Mouse (Mus musculus) brain, embryonic 18.5 days (tissue): Measurements from ENCODE around the gene Spsb3.

Source experiments
- DNase-seq: peaks from one replicate; pipeline ENCODE4 v3.0.0-alpha.2; 2012; ENCODE audit warnings: low read depth, low spot score

Gene Spsb3

GRCm38 (mm10) chr17:24874405-24874745 lies 12.1 kb upstream of the Spsb3 start:
- no peak for DNase-seq

GRCm38 (mm10) chr17:24874989-24875388 lies 11.5 kb upstream of the Spsb3 start:
- DNase-seq, result no peak

- DNase-seq, result no peak
These were observed 8.9 kb upstream of the Spsb3 start for GRCm38 (mm10) chr17:24877336-24878116.

GRCm38 (mm10) chr17:24878117-24878397 lies 8.4 kb upstream of the Spsb3 start:
- DNase-seq, result no peak

- DNase-seq, result no peak
These were observed 7.9 kb upstream of the Spsb3 start for GRCm38 (mm10) chr17:24878531-24878930.

- no peak for DNase-seq
These were observed 4.6 kb upstream of the Spsb3 start for GRCm38 (mm10) chr17:24881738-24882440.

GRCm38 (mm10) chr17:24884391-24884790 lies 2.1 kb upstream of the Spsb3 start:
- DNase-seq, result no peak

- DNase-seq, result no peak
These were observed 898 bp upstream of the Spsb3 start for GRCm38 (mm10) chr17:24885356-24886133.

- DNase-seq, result peak; percentile 18
These were observed 459 bp downstream of the Spsb3 start for GRCm38 (mm10) chr17:24886932-24887271.

- no peak for DNase-seq
These were observed 1.0 kb downstream of the Spsb3 start for GRCm38 (mm10) chr17:24887291-24888080.

GRCm38 (mm10) chr17:24888862-24889261 lies 2.4 kb downstream of the Spsb3 start:
- no peak for DNase-seq

GRCm38 (mm10) chr17:24890151-24891092 lies 4.0 kb downstream of the Spsb3 start:
- DNase-seq, result no peak

GRCm38 (mm10) chr17:24891321-24891720 lies 4.9 kb downstream of the Spsb3 start:
- no peak for DNase-seq

GRCm38 (mm10) chr17:24892785-24893184 lies 6.3 kb downstream of the Spsb3 start:
- no peak for DNase-seq

GRCm38 (mm10) chr17:24893276-24893675 lies 6.8 kb downstream of the Spsb3 start:
- no peak for DNase-seq

GRCm38 (mm10) chr17:24894061-24894994 lies 7.9 kb downstream of the Spsb3 start:
- no peak for DNase-seq

- DNase-seq, result peak; percentile 77
These were observed 8.6 kb downstream of the Spsb3 start, which contains the start of the genes Eme2 and Mrps34 for GRCm38 (mm10) chr17:24894995-24895547. Gene Eme2 (minus strand): TSS chr17:24895087. Gene Mrps34 (plus strand): TSS chr17:24895116.

GRCm38 (mm10) chr17:24895571-24896240 lies 9.3 kb downstream of the Spsb3 start:
- DNase-seq, result no peak
